Comparison of ENCODE assay signal across 9 mouse cellular contexts in genomic region chr7:24902264-24902629, GRCm38 (mm10). TPM values are rescaled to one million over a fixed set of nuclear protein-coding genes. Genes with fewer than 3 reads are reported as not detected.
DNase-seq lines count a peak whose midpoint lies in the region; ATAC-seq and TF ChIP-seq lines count a peak whose summit lies in the region.
"Had no signal": no experiment of that assay in that cellular context is flagged by ENCODE, and none has a peak within 500 bp of the region (broad histone marks: within the 10 kb centered on the region; RNA-seq: fewer than 3 reads in every experiment).

No protein-coding gene starts in this region.

- H3K4me1 ChIP-seq in embryonic facial prominence, embryonic 10.5 days: peaks cover 52% of the 10 kb centered on the region
- peaks cover 13% of the 10 kb centered on the region for H3K4me1 ChIP-seq in hindbrain, embryonic 16.5 days (ENCODE audit: control insufficient read depth, insufficient read depth, low read depth, low read length)

- intact Hi-C loops in left cerebral cortex, postnatal 10 days (cut with DNase I): loop anchor here (5.0 kb wide), 1 partner anchor 65 kb away; no protein-coding TSS in a partner anchor
- intact Hi-C loops in left cerebral cortex, postnatal 25 days (cut with DNase I): loop anchor here (2.0 to 5.0 kb wide), 2 partner anchors 69 to 180 kb away; no protein-coding TSS in a partner anchor

- H3K9ac ChIP-seq in hindbrain, embryonic 16.5 days (ENCODE audit: low read depth, low read length): peak overlapping the region; percentile 5; the same call in 1 of the 2 replicates

- no peaks in the 10 kb centered on the region for H3K36me3 ChIP-seq in embryonic facial prominence, embryonic 10.5 days (replicated peaks)
- no peaks in the 10 kb centered on the region for H3K36me3 ChIP-seq in hindbrain, embryonic 16.5 days (ENCODE audit: control insufficient read depth, insufficient read depth, low read length)

- H3K4me2 ChIP-seq in hindbrain, embryonic 16.5 days (ENCODE audit: low read length): peak overlapping the region; percentile 79

- H3K9me3 ChIP-seq in embryonic facial prominence, embryonic 10.5 days: no peaks in the 10 kb centered on the region
- H3K9me3 ChIP-seq in hindbrain, embryonic 16.5 days (ENCODE audit: control insufficient read depth, low read length): no peaks in the 10 kb centered on the region

- peak overlapping the region; percentile 84 for H3K4me3 ChIP-seq in layer of hippocampus, adult 2 months
- peak overlapping the region; percentile 78 for H3K4me3 ChIP-seq in embryonic facial prominence, embryonic 10.5 days
- H3K4me3 ChIP-seq in hindbrain, embryonic 16.5 days (ENCODE audit: low read length): peak overlapping the region; percentile 62

- DNase-seq in layer of hippocampus, adult 2 months (ENCODE audit: low spot score in 2 of 2): no peak
- DNase-seq in layer of hippocampus, adult 18-20 months (ENCODE audit: low spot score in 2 of 2): no peak
- DNase-seq in embryonic facial prominence, embryonic 10.5 days (ENCODE audit: low spot score): no peak
- no peak for DNase-seq in left cerebral cortex, postnatal 10 days (ENCODE audit: extremely low spot score in 1 of 2, low spot score in 2 of 2)
- no peak for DNase-seq in left cerebral cortex, postnatal 25 days (ENCODE audit: low spot score in 2 of 2)

- no peak for TF ChIP-seq CTCF in layer of hippocampus, adult 2 months (conservative IDR thresholded peaks at IDR 0.05)

- peak overlapping the region; percentile 89 for H3K27ac ChIP-seq in layer of hippocampus, adult 2 months
- H3K27ac ChIP-seq in embryonic facial prominence, embryonic 10.5 days (replicated peaks): peak overlapping the region; percentile 88
- H3K27ac ChIP-seq in hindbrain, embryonic 16.5 days (ENCODE audit: low read depth, low read length): peak overlapping the region; percentile 18; the same call in 1 of the 2 replicates

- ATAC-seq in hindbrain, embryonic 16.5 days: no peak
- peak; percentile 3; the same call in 1 of the 2 replicates for ATAC-seq in monocyte, adult 5-6 weeks (replicated peaks; ENCODE audit: insufficient number of reproducible peaks, low FRiP score, low TSS enrichment, poor library complexity, severe bottlenecking)
- no peak for ATAC-seq in erythroid progenitor cell, adult 5-6 weeks (replicated peaks; ENCODE audit: low FRiP score, poor library complexity, severe bottlenecking)

- WGBS in embryonic facial prominence, embryonic 10.5 days: 57% methylated on average over 2 of the region's 2 CpGs
- WGBS in hindbrain, embryonic 16.5 days: 59% methylated on average over 2 of the region's 2 CpGs

- H3K27me3 ChIP-seq in embryonic facial prominence, embryonic 10.5 days (replicated peaks; ENCODE audit: low read depth, poor library complexity, severe bottlenecking): no peaks in the 10 kb centered on the region
- H3K27me3 ChIP-seq in hindbrain, embryonic 16.5 days (replicated peaks; ENCODE audit: control insufficient read depth, insufficient read depth, low read length): no peaks in the 10 kb centered on the region

RNA-seq across cellular contexts. Expression of gene Arhgef1, which starts 0.5 kb away (rescaled TPM):
- 10 to 100 TPM; 88.3 to 100.0 TPM for total RNA-seq in layer of hippocampus, adult 2 months (2021)
- total RNA-seq in layer of hippocampus, adult 18-20 months (2021): 10 to 100 TPM; 74.7 to 80.8 TPM
- polyA plus RNA-seq in embryonic facial prominence, embryonic 10.5 days (2016; fragmentation: Nextera tagmentation; extraction: Ambion mirVana): 79.9 and 87.0 TPM in 2 replicates
- polyA plus RNA-seq in hindbrain, embryonic 16.5 days (2015; fragmentation: Nextera tagmentation; extraction: Ambion mirVana): 47.0 and 62.1 TPM in 2 replicates
- 214 to 370 TPM (median 269 TPM) in 3 replicates for total RNA-seq in monocyte, adult 5-6 weeks (2017)
- total RNA-seq in erythroid progenitor cell, adult 5-6 weeks (2015; ENCODE audit: low replicate concordance): 36.4 and 59.1 TPM in 2 replicates
- 35.8 and 40.3 TPM in 2 replicates for total RNA-seq in erythroid progenitor cell, adult 5-6 weeks (2017; ENCODE audit: low replicate concordance)
- 10 to 100 TPM; 88.1 to 89.2 TPM for total RNA-seq in left cerebral cortex, postnatal 10 days (2021)
- total RNA-seq in left cerebral cortex, postnatal 25 days (2021): 10 to 100 TPM; 70.5 to 79.1 TPM

RNA-seq across cellular contexts. Expression of gene Cd79a, which starts 5.1 kb away (rescaled TPM):
- total RNA-seq in layer of hippocampus, adult 2 months (2021): not detected
- under 1 TPM in 1 of 2 experiments, not detected in 1; 0.22 TPM for total RNA-seq in layer of hippocampus, adult 18-20 months (2021)
- polyA plus RNA-seq in embryonic facial prominence, embryonic 10.5 days (2016; fragmentation: Nextera tagmentation; extraction: Ambion mirVana): 0.26 and 0.40 TPM in 2 replicates
- 0.34 and 0.39 TPM in 2 replicates for polyA plus RNA-seq in hindbrain, embryonic 16.5 days (2015; fragmentation: Nextera tagmentation; extraction: Ambion mirVana)
- 26.8 to 46.7 TPM (median 35.0 TPM) in 3 replicates for total RNA-seq in monocyte, adult 5-6 weeks (2017)
- total RNA-seq in erythroid progenitor cell, adult 5-6 weeks (2015; ENCODE audit: low replicate concordance): 56.2 and 74.6 TPM in 2 replicates
- 12.7 and 14.7 TPM in 2 replicates for total RNA-seq in erythroid progenitor cell, adult 5-6 weeks (2017; ENCODE audit: low replicate concordance)
- under 1 TPM; 0.30 TPM for total RNA-seq in left cerebral cortex, postnatal 10 days (2021)
- total RNA-seq in left cerebral cortex, postnatal 25 days (2021): under 1 TPM; 0.46 to 0.64 TPM

RNA-seq across cellular contexts. Expression of gene Rps19, which starts 18.1 kb away (rescaled TPM):
- 100 to 1,000 TPM; 501 to 525 TPM for total RNA-seq in layer of hippocampus, adult 2 months (2021)
- 100 to 1,000 TPM; 556 to 616 TPM for total RNA-seq in layer of hippocampus, adult 18-20 months (2021)
- 2,181 and 2,235 TPM in 2 replicates for polyA plus RNA-seq in embryonic facial prominence, embryonic 10.5 days (2016; fragmentation: Nextera tagmentation; extraction: Ambion mirVana)
- polyA plus RNA-seq in hindbrain, embryonic 16.5 days (2015; fragmentation: Nextera tagmentation; extraction: Ambion mirVana): 1,005 and 1,089 TPM in 2 replicates
- 599 to 964 TPM (median 888 TPM) in 3 replicates for total RNA-seq in monocyte, adult 5-6 weeks (2017)
- total RNA-seq in erythroid progenitor cell, adult 5-6 weeks (2015; ENCODE audit: low replicate concordance): 818 and 840 TPM in 2 replicates
- total RNA-seq in erythroid progenitor cell, adult 5-6 weeks (2017; ENCODE audit: low replicate concordance): 217 and 310 TPM in 2 replicates
- total RNA-seq in left cerebral cortex, postnatal 10 days (2021): 100 to 1,000 TPM; 577 to 615 TPM
- total RNA-seq in left cerebral cortex, postnatal 25 days (2021): 100 to 1,000 TPM; 446 to 451 TPM

RNA-seq across cellular contexts. Expression of gene Dmrtc2, which starts 32.4 kb away (rescaled TPM):
- total RNA-seq in layer of hippocampus, adult 2 months (2021): not detected
- not detected for total RNA-seq in layer of hippocampus, adult 18-20 months (2021)
- polyA plus RNA-seq in embryonic facial prominence, embryonic 10.5 days (2016; fragmentation: Nextera tagmentation; extraction: Ambion mirVana): not detected in 2 replicates
- polyA plus RNA-seq in hindbrain, embryonic 16.5 days (2015; fragmentation: Nextera tagmentation; extraction: Ambion mirVana): 0.30 and 0.47 TPM in 2 replicates
- total RNA-seq in monocyte, adult 5-6 weeks (2017): not detected in 3 replicates
- total RNA-seq in erythroid progenitor cell, adult 5-6 weeks (2015; ENCODE audit: low replicate concordance): not detected in 2 replicates
- not detected in 2 replicates for total RNA-seq in erythroid progenitor cell, adult 5-6 weeks (2017; ENCODE audit: low replicate concordance)
- not detected for total RNA-seq in left cerebral cortex, postnatal 10 days (2021)
- total RNA-seq in left cerebral cortex, postnatal 25 days (2021): not detected
- polyA plus RNA-seq: large intestine, adult 2 months had no signal

RNA-seq across cellular contexts. Expression of gene Lypd4, which starts 32.5 kb away (rescaled TPM):
- total RNA-seq in layer of hippocampus, adult 2 months (2021): not detected
- not detected for total RNA-seq in layer of hippocampus, adult 18-20 months (2021)
- not detected in 2 replicates for polyA plus RNA-seq in embryonic facial prominence, embryonic 10.5 days (2016; fragmentation: Nextera tagmentation; extraction: Ambion mirVana)
- 0.21 and 0.29 TPM in 2 replicates for polyA plus RNA-seq in hindbrain, embryonic 16.5 days (2015; fragmentation: Nextera tagmentation; extraction: Ambion mirVana)
- total RNA-seq in monocyte, adult 5-6 weeks (2017): not detected in 3 replicates
- total RNA-seq in erythroid progenitor cell, adult 5-6 weeks (2015; ENCODE audit: low replicate concordance): not detected in 2 replicates
- total RNA-seq in erythroid progenitor cell, adult 5-6 weeks (2017; ENCODE audit: low replicate concordance): not detected in 2 replicates
- not detected for total RNA-seq in left cerebral cortex, postnatal 10 days (2021)
- total RNA-seq in left cerebral cortex, postnatal 25 days (2021): not detected
- polyA plus RNA-seq: large intestine, adult 2 months had no signal

Comparison
In these comparisons a context has a peak if more than half of its experiments do, and no peak if none do; other contexts are left out.
1. H3K27ac ChIP-seq: peak in every context shown above with its lines; median percentile 89 in layer of hippocampus, adult 2 months; 88 in embryonic facial prominence, embryonic 10.5 days; 18 in hindbrain, embryonic 16.5 days.
2. RNA of gene Cd79a, which starts 5.1 kb away (total RNA-seq): 12.7 to 74.6 TPM in erythroid progenitor cell, adult 5-6 weeks and 26.8 to 46.7 TPM in monocyte, adult 5-6 weeks; 0.46 to 0.64 TPM in left cerebral cortex, postnatal 25 days, 0.30 TPM in left cerebral cortex, postnatal 10 days, 0.22 TPM in layer of hippocampus, adult 18-20 months and not detected in layer of hippocampus, adult 2 months; every median in the first group is over 4 times any median in the second.
3. Peak in every context shown above with its lines, with median percentiles within 50 percentile points of each other: H3K4me3 ChIP-seq.